Comparison of ENCODE assay signal across 9 mouse cellular contexts in the genomic region with DNA sequence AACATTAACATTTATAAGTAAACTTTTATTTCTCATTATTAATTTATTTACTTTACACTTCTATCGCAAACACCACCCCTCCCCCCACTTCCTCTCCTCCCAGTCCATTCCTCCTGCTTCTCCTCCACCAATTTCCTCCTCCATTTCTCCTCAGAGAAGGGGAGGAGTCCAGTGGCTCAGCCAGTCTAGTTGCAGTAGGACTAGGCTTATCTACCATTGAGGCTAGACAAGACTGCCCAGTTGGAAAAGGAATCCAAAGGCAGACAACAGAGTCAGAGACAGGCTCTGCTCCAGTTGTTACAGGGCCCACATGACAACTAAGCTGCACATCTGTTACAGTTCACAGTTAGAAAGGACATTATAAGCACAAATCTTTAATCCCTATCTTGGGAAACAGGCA. TPM values are rescaled to one million over a fixed set of nuclear protein-coding genes. Genes with fewer than 3 reads are reported as not detected.
DNase-seq lines count a peak whose midpoint lies in the region; ATAC-seq and TF ChIP-seq lines count a peak whose summit lies in the region.
"Had no signal": no experiment of that assay in that cellular context is flagged by ENCODE, and none has a peak within 500 bp of the region (broad histone marks: within the 10 kb centered on the region; RNA-seq: fewer than 3 reads in every experiment).

No protein-coding gene starts in this region.

- no peak overlapping the region for H3K27ac ChIP-seq in embryonic facial prominence, embryonic 15.5 days (replicated peaks)
- H3K27ac ChIP-seq in hindbrain, embryonic 13.5 days = no peak overlapping the region
- H3K27ac ChIP-seq in liver, embryonic 14.5 days = no peak overlapping the region; the same call in 1 of the 2 replicates
- H3K27ac ChIP-seq in neural tube, embryonic 15.5 days (replicated peaks) = no peak overlapping the region

- TF ChIP-seq EP300 in liver, embryonic 14.5 days (IDR thresholded peaks at IDR 0.05; ENCODE audit: low read depth) = no peak

- H3K4me1 ChIP-seq in erythroblast, embryonic 14.5 days (ENCODE audit: control insufficient read depth) = peaks cover 24% of the 10 kb centered on the region
- H3K4me1 ChIP-seq in embryonic facial prominence, embryonic 15.5 days = 0 out of 2 replicates have a peak, but pooled peaks cover 8% of the 10 kb centered on the region
- H3K4me1 ChIP-seq in hindbrain, embryonic 13.5 days (replicated peaks) = peaks cover 14% of the 10 kb centered on the region
- H3K4me1 ChIP-seq in liver, embryonic 14.5 days (replicated peaks; ENCODE audit: control insufficient read depth in 2 of 2, insufficient read depth in 2 of 2, low read length in 1 of 2) = peaks cover 4 to 11% of the 10 kb centered on the region in 2 experiments
- H3K4me1 ChIP-seq in neural tube, embryonic 15.5 days = peaks cover 15% of the 10 kb centered on the region

- 30% methylated on average over 1 of the region's 1 CpGs for WGBS in embryonic facial prominence, embryonic 15.5 days
- WGBS in hindbrain, embryonic 13.5 days = 60% methylated on average over 1 of the region's 1 CpGs
- 23% methylated on average over 1 of the region's 1 CpGs for WGBS in liver, embryonic 14.5 days (ENCODE audit: insufficient replicate concordance)
- WGBS in neural tube, embryonic 15.5 days = 42% methylated on average over 1 of the region's 1 CpGs

- peak overlapping the region; percentile 68 for H3K4me2 ChIP-seq in embryonic facial prominence, embryonic 15.5 days (replicated peaks)
- H3K4me2 ChIP-seq in hindbrain, embryonic 13.5 days = peak overlapping the region; percentile 63
- H3K4me2 ChIP-seq in liver, embryonic 14.5 days (ENCODE audit: low read depth) = peak overlapping the region; percentile 92
- H3K4me2 ChIP-seq in neural tube, embryonic 15.5 days = peak overlapping the region; percentile 63

- H3K36me3 ChIP-seq in erythroblast, embryonic 14.5 days (ENCODE audit: control insufficient read depth) = peaks cover 13% of the 10 kb centered on the region
- 0 out of 2 replicates have a peak, but pooled peaks cover 2% of the 10 kb centered on the region for H3K36me3 ChIP-seq in embryonic facial prominence, embryonic 15.5 days
- no peaks in the 10 kb centered on the region for H3K36me3 ChIP-seq in hindbrain, embryonic 13.5 days
- H3K36me3 ChIP-seq in liver, embryonic 14.5 days (replicated peaks; ENCODE audit: control insufficient read depth, insufficient read depth, low read depth) = no peaks in the 10 kb centered on the region
- H3K36me3 ChIP-seq in neural tube, embryonic 15.5 days = peaks cover 10% of the 10 kb centered on the region

- DNase-seq in NIH3T3 (ENCODE audit: low read depth) = peak; percentile 85
- DNase-seq in liver, embryonic 14.5 days (ENCODE audit: low read depth in 3 of 3, low spot score in 3 of 3) = peak; percentile 28 to 58 (median 30)

- no peak overlapping the region for H3K9ac ChIP-seq in embryonic facial prominence, embryonic 15.5 days
- H3K9ac ChIP-seq in hindbrain, embryonic 13.5 days = peak overlapping the region; percentile 66
- H3K9ac ChIP-seq in liver, embryonic 14.5 days (replicated peaks) = peak overlapping the region; percentile 38
- peak overlapping the region; percentile 37; the same call in 1 of the 2 replicates for H3K9ac ChIP-seq in neural tube, embryonic 15.5 days (replicated peaks)

- H3K4me3 ChIP-seq in erythroblast, embryonic 14.5 days (replicated peaks) = peak overlapping the region; percentile 76
- H3K4me3 ChIP-seq in embryonic facial prominence, embryonic 15.5 days (replicated peaks) = peak overlapping the region; percentile 73
- peak overlapping the region; percentile 73 for H3K4me3 ChIP-seq in hindbrain, embryonic 13.5 days
- peak overlapping the region; percentile 61 to 72 for H3K4me3 ChIP-seq in liver, embryonic 14.5 days (ENCODE audit: insufficient read depth in 1 of 2, low read depth in 2 of 2, low read length in 2 of 2)
- H3K4me3 ChIP-seq in neural tube, embryonic 15.5 days (replicated peaks) = peak overlapping the region; percentile 36

- H3K27me3 ChIP-seq in erythroblast, embryonic 14.5 days (ENCODE audit: control insufficient read depth) = no peaks in the 10 kb centered on the region
- H3K27me3 ChIP-seq in embryonic facial prominence, embryonic 15.5 days = no peaks in the 10 kb centered on the region
- no peaks in the 10 kb centered on the region for H3K27me3 ChIP-seq in hindbrain, embryonic 13.5 days
- no peaks in the 10 kb centered on the region for H3K27me3 ChIP-seq in liver, embryonic 14.5 days (ENCODE audit: control insufficient read depth, insufficient read depth, low read length)
- no peaks in the 10 kb centered on the region for H3K27me3 ChIP-seq in neural tube, embryonic 15.5 days (replicated peaks)
- H3K27me3 ChIP-seq: CH12.LX had no signal

- no peak for ATAC-seq in erythroblast, adult 5-6 weeks (replicated peaks; ENCODE audit: low FRiP score, poor library complexity, severe bottlenecking)
- ATAC-seq in embryonic facial prominence, embryonic 15.5 days (ENCODE audit: insufficient number of reproducible peaks, low FRiP score, low TSS enrichment, low read depth) = no peak
- ATAC-seq in hindbrain, embryonic 13.5 days (ENCODE audit: low FRiP score) = no peak
- no peak for ATAC-seq in liver, embryonic 14.5 days (ENCODE audit: insufficient read depth)
- ATAC-seq in neural tube, embryonic 15.5 days (ENCODE audit: low FRiP score) = no peak
- no peak for ATAC-seq in inflammation-experienced regulatory T-cells, adult 6 months

- no peak for TF ChIP-seq CTCF in liver, embryonic 14.5 days (IDR thresholded peaks at IDR 0.05; ENCODE audit: low read depth)

- H3K9me3 ChIP-seq in erythroblast, embryonic 14.5 days (ENCODE audit: control insufficient read depth, low read length) = no peaks in the 10 kb centered on the region
- no peaks in the 10 kb centered on the region for H3K9me3 ChIP-seq in embryonic facial prominence, embryonic 15.5 days (replicated peaks)
- H3K9me3 ChIP-seq in hindbrain, embryonic 13.5 days = no peaks in the 10 kb centered on the region
- no peaks in the 10 kb centered on the region for H3K9me3 ChIP-seq in liver, embryonic 14.5 days (ENCODE audit: control insufficient read depth, low read length)
- H3K9me3 ChIP-seq in neural tube, embryonic 15.5 days (replicated peaks) = no peaks in the 10 kb centered on the region

RNA-seq across cellular contexts. Expression of a gene that starts 0.9 kb away (rescaled TPM):
- 0.09 and 0.14 TPM in 2 replicates for polyA plus RNA-seq in erythroblast, embryonic 14.5 days (2012)
- total RNA-seq in erythroblast, adult 5-6 weeks (2015; ENCODE audit: low replicate concordance) = 2.5 and 3.3 TPM in 2 replicates
- 0.28 and 0.77 TPM in 2 replicates for total RNA-seq in erythroblast, adult 5-6 weeks (2017; ENCODE audit: low replicate concordance)
- polyA plus RNA-seq in embryonic facial prominence, embryonic 15.5 days (2015; fragmentation: Nextera tagmentation; extraction: Ambion mirVana) = 16.7 and 18.8 TPM in 2 replicates
- polyA plus RNA-seq in hindbrain, embryonic 13.5 days (2015; fragmentation: Nextera tagmentation; extraction: Ambion mirVana) = 16.0 and 18.1 TPM in 2 replicates
- polyA plus RNA-seq in liver, embryonic 14.5 days (2012; rRNA removed) = 2.0 and 3.6 TPM in 2 replicates
- 6.3 and 7.6 TPM in 2 replicates for polyA plus RNA-seq in liver, embryonic 14.5 days (2014; fragmentation: Nextera tagmentation; extraction: Ambion mirVana)
- polyA plus RNA-seq in neural tube, embryonic 15.5 days (2015; fragmentation: Nextera tagmentation; extraction: Ambion mirVana) = 17.1 and 18.8 TPM in 2 replicates
- polyA plus RNA-seq in inflammation-experienced regulatory T-cells, adult 6 months (2017; shearing (Covaris generic)) = 1 to 10 TPM; 2.7 to 8.8 (median 4.9) TPM

RNA-seq across cellular contexts. Expression of a gene that starts 32.4 kb away (rescaled TPM):
- polyA plus RNA-seq in erythroblast, embryonic 14.5 days (2012) = 0.01 TPM in 1 of 2 replicates, not detected in the other
- total RNA-seq in erythroblast, adult 5-6 weeks (2015; ENCODE audit: low replicate concordance) = 9.4 and 13.3 TPM in 2 replicates
- 3.8 and 5.2 TPM in 2 replicates for total RNA-seq in erythroblast, adult 5-6 weeks (2017; ENCODE audit: low replicate concordance)
- 5.0 and 5.4 TPM in 2 replicates for polyA plus RNA-seq in embryonic facial prominence, embryonic 15.5 days (2015; fragmentation: Nextera tagmentation; extraction: Ambion mirVana)
- polyA plus RNA-seq in hindbrain, embryonic 13.5 days (2015; fragmentation: Nextera tagmentation; extraction: Ambion mirVana) = 1.9 and 2.5 TPM in 2 replicates
- 0.28 and 0.50 TPM in 2 replicates for polyA plus RNA-seq in liver, embryonic 14.5 days (2012; rRNA removed)
- 0.48 and 0.51 TPM in 2 replicates for polyA plus RNA-seq in liver, embryonic 14.5 days (2014; fragmentation: Nextera tagmentation; extraction: Ambion mirVana)
- 2.2 and 3.2 TPM in 2 replicates for polyA plus RNA-seq in neural tube, embryonic 15.5 days (2015; fragmentation: Nextera tagmentation; extraction: Ambion mirVana)
- 10 to 100 TPM; 16.1 to 26.4 (median 19.2) TPM for polyA plus RNA-seq in inflammation-experienced regulatory T-cells, adult 6 months (2017; shearing (Covaris generic))
